Mouse (Mus musculus): ENCODE measurements at regions not wholly inside any gene's neighbourhood (a gene's known extent, or its start where the extent isn't known, plus 50 kb on each side); places are given as distances from the start of the nearest gene placed in this dataset.

DNA sequence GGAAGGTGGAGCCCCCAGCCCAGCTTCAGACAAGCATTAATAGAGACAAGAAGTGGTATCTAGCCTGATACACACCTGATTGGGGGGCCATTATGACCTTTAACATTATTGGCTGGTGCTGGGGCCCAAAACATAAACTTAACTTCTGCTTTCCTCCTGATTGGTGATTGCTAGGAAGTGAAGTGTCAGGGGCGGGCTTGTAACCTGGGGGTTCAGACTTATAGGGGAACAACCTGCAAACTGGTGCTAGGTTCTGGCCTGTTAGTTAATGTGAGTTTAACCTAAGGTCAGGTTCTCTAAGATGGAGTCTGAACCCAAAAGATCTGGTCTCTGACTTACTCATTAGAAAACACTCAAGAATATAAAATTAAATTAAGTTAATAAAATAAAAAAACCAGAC, 207.5 kb downstream of the Parm1 start:
- TF ChIP-seq CTCF (IDR thresholded peaks at IDR 0.05) (no peak), EP300 (IDR thresholded peaks at IDR 0.05) (no peak)

Data from lung, postnatal 0 days (tissue).